Mouse (Mus musculus) neural tube, embryonic 13.5 days (tissue): Measurements from ENCODE around the gene Tap2. TPM values are rescaled to one million over a fixed set of nuclear protein-coding genes. Genes with fewer than 3 reads are reported as not detected.

Experiments
- ATAC-seq: fragments of 200-750 bp; cut with Nextera tagmentation; 2 replicates; pipeline ENCODE4 v1.8.0; 2017; ENCODE audit warnings: low read depth, mild to moderate bottlenecking, moderate TSS enrichment, moderate library complexity
- H3K27ac ChIP-seq: fragments of 300-500 bp; sonication (generic); replicated peaks from 2 replicates; pipeline ENCODE4 v1.5.1; 2015; ENCODE audit warnings: moderate library complexity, mild to moderate bottlenecking, inconsistent platforms
- H3K27me3 ChIP-seq: fragments of 300-500 bp; sonication (generic); 2 replicates; pipeline ENCODE4 v1.6.1; 2015; ENCODE audit warnings: mild to moderate bottlenecking, inconsistent platforms
- H3K36me3 ChIP-seq: fragments of 300-500 bp; sonication (generic); 2 replicates; pipeline ENCODE4 v1.6.1; 2015; ENCODE audit warnings: mild to moderate bottlenecking, inconsistent platforms
- H3K4me1 ChIP-seq: fragments of 300-500 bp; sonication (generic); replicated peaks from 2 replicates; pipeline ENCODE4 v1.6.1; 2015; ENCODE audit warnings: inconsistent platforms
- H3K4me2 ChIP-seq: fragments of 300-500 bp; sonication (generic); 2 replicates; pipeline ENCODE4 v1.6.1; 2015; ENCODE audit warnings: inconsistent platforms, mild to moderate bottlenecking, moderate library complexity
- H3K4me3 ChIP-seq: fragments of 300-500 bp; sonication (generic); 2 replicates; pipeline ENCODE4 v1.5.1; 2015; ENCODE audit warnings: mild to moderate bottlenecking, inconsistent platforms
- H3K9ac ChIP-seq: fragments of 300-500 bp; sonication (generic); 2 replicates; pipeline ENCODE4 v1.6.1; 2015; ENCODE audit warnings: moderate library complexity, mild to moderate bottlenecking, inconsistent platforms
- H3K9me3 ChIP-seq: fragments of 300-500 bp; sonication (generic); 2 replicates; pipeline ENCODE4 v1.6.1; 2016; ENCODE audit warnings: inconsistent platforms
- WGBS: fragments of 180-500 bp; shearing (Covaris S2); methylation state at CpG from one replicate; pipeline ENCODE4 v1.1.7; 2015; 5-methylcytosine and 5-hydroxymethylcytosine counted together
- polyA plus RNA-seq: library from polyadenylated mRNA; unstranded; fragments of >200 nt; fragmentation: Nextera tagmentation; extraction: Ambion mirVana; gene quantifications from 2 replicates; pipeline ENCODE4 v1.2.1, GENCODE M21; 2015

Tap2 gene
- polyA plus RNA-seq, 1 experiment from 2014 or later, result 1.5 TPM

- no peaks in the 10 kb centered on the region for H3K27me3 ChIP-seq
- no peak overlapping the region for H3K27ac ChIP-seq
- H3K4me1 ChIP-seq, result no peaks in the 10 kb centered on the region
- H3K4me3 ChIP-seq, result no peak overlapping the region
- 72% methylated on average over 10 of the region's 10 CpGs for WGBS
- H3K4me2 ChIP-seq, result no peak overlapping the region
- ATAC-seq, result no peak
- H3K9me3 ChIP-seq, result no peaks in the 10 kb centered on the region
- no peaks in the 10 kb centered on the region for H3K36me3 ChIP-seq
- H3K9ac ChIP-seq, result no peak overlapping the region
Observed at GRCm38 (mm10) chr17:34239601-34240041, 36.3 kb downstream of the Tap2 start.

- no peak for ATAC-seq
- Histone ChIP-seq H3K9me3 (no peaks in the 10 kb centered on the region), H3K4me3 (no peak overlapping the region), H3K36me3 (no peaks in the 10 kb centered on the region), H3K27ac (no peak overlapping the region), H3K9ac (no peak overlapping the region), H3K4me2 (no peak overlapping the region), H3K4me1 (no peaks in the 10 kb centered on the region), H3K27me3 (no peaks in the 10 kb centered on the region)
- 73% methylated on average over 3 of the region's 3 CpGs for WGBS
Observed at GRCm38 (mm10) chr17:34240366-34240765, 37.0 kb downstream of the Tap2 start.

DNA sequence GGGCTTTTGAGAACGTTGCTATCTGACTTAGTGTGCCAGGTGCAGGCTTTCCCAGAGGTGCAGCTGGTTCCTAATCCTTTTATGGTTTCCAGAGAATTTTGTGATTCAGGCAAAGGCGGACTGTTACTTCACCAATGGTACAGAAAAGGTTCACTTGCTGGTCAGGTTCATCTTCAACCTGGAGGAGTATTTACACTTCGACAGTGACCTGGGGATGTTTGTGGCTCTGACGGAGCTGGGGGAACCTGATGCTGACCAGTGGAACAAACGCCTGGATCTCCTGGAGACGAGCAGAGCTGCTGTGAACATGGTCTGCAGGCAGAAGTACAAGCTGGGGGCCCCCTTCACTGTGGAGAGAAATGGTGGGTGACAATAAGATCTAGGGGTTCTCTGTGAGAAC is 37.6 kb downstream of the Tap2 start:
- Histone ChIP-seq H3K9me3 (no peaks in the 10 kb centered on the region), H3K4me2 (no peak overlapping the region), H3K4me3 (no peak overlapping the region), H3K36me3 (no peaks in the 10 kb centered on the region), H3K9ac (no peak overlapping the region), H3K27ac (no peak overlapping the region), H3K27me3 (no peaks in the 10 kb centered on the region), H3K4me1 (no peaks in the 10 kb centered on the region)
- ATAC-seq, result no peak
- WGBS, result 77% methylated on average over 6 of the region's 6 CpGs

GRCm38 (mm10) chr17:34244656-34245055 is 41.3 kb downstream of the Tap2 start:
- peaks cover 5% of the 10 kb centered on the region; the same call in 1 of the 2 replicates for H3K27me3 ChIP-seq
- no peak overlapping the region for H3K4me3 ChIP-seq
- no peaks in the 10 kb centered on the region for H3K9me3 ChIP-seq
- no peak overlapping the region for H3K27ac ChIP-seq
- no peak for ATAC-seq
- H3K4me2 ChIP-seq, result no peak overlapping the region
- no peaks in the 10 kb centered on the region for H3K36me3 ChIP-seq
- H3K9ac ChIP-seq, result no peak overlapping the region
- no peaks in the 10 kb centered on the region for H3K4me1 ChIP-seq
- WGBS, result 75% methylated on average over 4 of the region's 4 CpGs

DNA sequence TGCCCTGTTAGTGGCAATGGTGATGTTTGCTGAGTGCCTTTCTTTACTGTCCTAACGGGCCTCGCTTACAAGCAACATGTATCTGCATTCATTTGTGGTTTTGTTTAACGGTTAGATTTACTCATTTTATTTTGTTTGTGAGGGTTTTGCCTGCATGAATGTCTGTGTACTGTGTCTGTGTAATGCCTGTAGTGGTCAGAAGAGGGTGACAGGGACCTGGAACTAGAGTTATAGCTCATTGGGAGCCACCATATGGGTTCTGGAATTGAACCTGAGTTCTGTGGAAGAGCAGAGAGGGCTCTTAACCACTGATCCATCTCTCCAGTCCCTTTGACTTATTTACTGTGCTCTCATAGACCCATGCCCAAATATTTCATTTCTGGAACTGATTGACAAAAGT is 43.7 kb downstream of the Tap2 start:
- WGBS, result 88% methylated on average over 3 of the region's 3 CpGs
- peaks cover 5% of the 10 kb centered on the region; the same call in 1 of the 2 replicates for H3K27me3 ChIP-seq
- H3K4me1 ChIP-seq, result no peaks in the 10 kb centered on the region
- no peak overlapping the region for H3K9ac ChIP-seq
- no peak overlapping the region for H3K4me2 ChIP-seq
- H3K9me3 ChIP-seq, result no peaks in the 10 kb centered on the region
- H3K36me3 ChIP-seq, result no peaks in the 10 kb centered on the region
- H3K27ac ChIP-seq, result no peak overlapping the region
- no peak for ATAC-seq
- no peak overlapping the region for H3K4me3 ChIP-seq

- H3K9ac ChIP-seq, result no peak overlapping the region
- no peak for ATAC-seq
- no peaks in the 10 kb centered on the region for H3K4me1 ChIP-seq
- H3K36me3 ChIP-seq, result no peaks in the 10 kb centered on the region
- 61% methylated on average over 2 of the region's 2 CpGs for WGBS
- peaks cover 5% of the 10 kb centered on the region; the same call in 1 of the 2 replicates for H3K27me3 ChIP-seq
- H3K4me3 ChIP-seq, result no peak overlapping the region
- H3K4me2 ChIP-seq, result no peak overlapping the region
- no peak overlapping the region for H3K27ac ChIP-seq
- no peaks in the 10 kb centered on the region for H3K9me3 ChIP-seq
Observed at GRCm38 (mm10) chr17:34248764-34249163, 45.4 kb downstream of the Tap2 start.

GRCm38 (mm10) chr17:34249361-34249760 is 46.0 kb downstream of the Tap2 start:
- H3K4me3 ChIP-seq, result no peak overlapping the region
- H3K9me3 ChIP-seq, result no peaks in the 10 kb centered on the region
- no peak overlapping the region for H3K9ac ChIP-seq
- no peaks in the 10 kb centered on the region for H3K36me3 ChIP-seq
- H3K4me1 ChIP-seq, result no peaks in the 10 kb centered on the region
- ATAC-seq, result no peak
- H3K27me3 ChIP-seq, result peaks cover 5% of the 10 kb centered on the region; the same call in 1 of the 2 replicates
- WGBS, result 48% methylated on average over 3 of the region's 3 CpGs
- H3K27ac ChIP-seq, result no peak overlapping the region
- no peak overlapping the region for H3K4me2 ChIP-seq

DNA sequence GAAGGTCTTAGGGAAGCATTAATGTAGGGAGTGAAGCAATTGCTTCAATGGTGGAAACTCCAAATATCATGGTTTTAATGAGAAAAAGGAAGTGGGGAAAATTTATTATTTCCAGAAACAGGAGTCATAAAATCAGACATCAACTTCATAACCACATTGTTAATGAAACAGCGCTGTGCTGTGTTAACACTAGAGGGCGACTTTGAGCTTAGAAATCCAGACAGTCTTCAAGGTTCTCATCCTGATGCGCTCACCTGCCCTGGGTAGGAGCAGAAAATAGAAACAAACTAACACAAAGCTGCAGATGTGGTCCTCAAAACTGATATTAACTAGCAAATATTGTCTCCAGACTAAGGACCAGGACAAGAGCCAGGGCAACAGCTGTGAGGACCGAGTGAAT is 46.6 kb downstream of the Tap2 start:
- Histone ChIP-seq H3K9me3 (no peaks in the 10 kb centered on the region), H3K4me1 (no peaks in the 10 kb centered on the region), H3K9ac (no peak overlapping the region), H3K36me3 (no peaks in the 10 kb centered on the region), H3K27me3 (peaks cover 5% of the 10 kb centered on the region), H3K4me3 (no peak overlapping the region), H3K27ac (no peak overlapping the region), H3K4me2 (no peak overlapping the region)
- WGBS, result 21% methylated on average over 4 of the region's 4 CpGs
- ATAC-seq, result no peak

DNA sequence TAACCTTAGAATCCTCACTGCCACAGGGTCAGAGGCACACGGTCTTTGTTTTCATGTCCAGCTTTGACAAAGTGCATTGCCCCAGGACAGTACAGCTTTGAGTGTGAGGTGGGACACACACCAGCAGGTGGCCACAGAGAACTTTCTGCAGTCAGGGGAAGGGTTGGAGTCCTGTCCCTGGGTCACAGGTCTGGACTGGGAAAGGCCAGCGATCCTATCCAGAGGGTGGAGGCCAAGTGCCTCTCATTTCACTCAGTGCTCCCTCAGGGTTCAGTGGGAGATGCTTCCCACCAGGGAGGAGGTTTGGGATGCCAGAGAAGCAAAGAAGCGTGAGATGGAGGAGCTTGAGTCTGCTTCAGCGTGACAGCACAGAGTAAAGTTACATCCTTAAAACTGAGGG is 48.3 kb downstream of the Tap2 start:
- ATAC-seq, result no peak
- Histone ChIP-seq H3K27ac (no peak overlapping the region), H3K4me3 (no peak overlapping the region), H3K36me3 (no peaks in the 10 kb centered on the region), H3K27me3 (peaks cover 5% of the 10 kb centered on the region), H3K4me2 (no peak overlapping the region), H3K9me3 (no peaks in the 10 kb centered on the region), H3K4me1 (no peaks in the 10 kb centered on the region), H3K9ac (no peak overlapping the region)
- 50% methylated on average over 4 of the region's 4 CpGs for WGBS

DNA sequence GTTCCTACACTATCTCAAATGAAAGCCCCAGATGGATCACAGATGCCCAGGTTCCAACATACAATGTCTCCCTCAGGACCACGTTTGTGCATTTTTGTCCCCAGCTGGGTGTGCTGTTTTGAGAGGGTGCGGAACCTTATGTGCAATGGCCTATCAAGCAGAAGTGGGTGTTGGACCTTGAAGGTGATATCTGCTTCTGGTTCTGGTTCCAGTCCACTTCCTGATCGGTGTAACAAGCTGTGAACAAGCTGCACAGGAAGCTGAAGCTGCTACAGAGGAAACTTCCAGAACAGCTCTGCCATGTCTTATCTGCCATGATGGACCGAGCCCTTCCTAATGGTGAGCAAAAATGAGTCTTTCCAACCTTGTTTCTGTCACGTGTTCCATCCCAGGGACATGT is 53.2 kb downstream of the Tap2 start:
- WGBS, result 79% methylated on average over 5 of the region's 5 CpGs
- Histone ChIP-seq H3K9me3 (no peaks in the 10 kb centered on the region), H3K9ac (no peak overlapping the region), H3K27ac (no peak overlapping the region), H3K36me3 (no peaks in the 10 kb centered on the region), H3K4me3 (no peak overlapping the region), H3K4me1 (no peaks in the 10 kb centered on the region), H3K27me3 (no peaks in the 10 kb centered on the region; the same call in 1 of the 2 replicates), H3K4me2 (no peak overlapping the region)
- no peak for ATAC-seq

DNA sequence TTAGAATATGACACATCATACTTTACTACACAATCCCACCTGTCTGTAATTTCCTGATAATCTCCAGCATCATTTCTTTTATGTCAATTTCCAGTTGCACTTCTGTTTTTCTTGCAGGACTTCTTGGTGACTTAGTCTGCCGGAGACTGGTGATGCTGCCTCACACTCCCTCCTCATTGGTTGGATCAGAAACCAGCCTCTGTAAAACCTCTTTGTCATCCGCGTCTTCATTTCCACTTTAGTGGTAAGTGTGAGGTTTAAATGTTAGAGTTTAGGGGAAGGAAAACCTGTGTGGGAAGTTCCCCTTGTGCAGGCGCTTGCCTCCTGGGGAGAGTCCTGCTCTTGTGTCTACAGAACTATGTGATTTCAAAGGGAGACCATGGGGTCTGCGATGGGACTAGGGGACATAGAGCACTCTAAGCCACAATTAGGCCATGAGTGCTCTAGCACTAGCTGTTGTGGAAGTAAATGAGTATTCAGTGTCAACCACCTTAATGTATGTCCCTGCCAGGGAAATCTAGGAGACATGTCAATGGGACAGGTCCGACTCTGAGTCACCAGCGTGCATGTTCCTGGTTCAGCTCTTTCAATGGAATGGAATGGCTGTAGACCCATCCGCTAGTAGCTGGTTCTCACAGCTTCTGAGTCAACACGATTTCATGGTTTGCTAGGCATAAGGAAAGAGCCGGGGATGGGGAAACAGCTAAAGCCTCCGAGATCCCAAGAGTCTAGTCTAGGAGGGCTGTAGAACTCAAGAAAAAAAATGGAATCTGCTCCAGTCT is 54.5 kb downstream of the Tap2 start, which contains the start of gene H2-Ab1:
Gene H2-Ab1 (plus strand): TSS at position 96 of the 782 bp plus-strand sequence.
- H3K4me1 ChIP-seq, result 0 out of 2 replicates have a peak, but pooled peaks cover 4% of the 10 kb centered on the region
- H3K9ac ChIP-seq, result no peak within 1 kb of the TSS
- H3K4me3 ChIP-seq, result no peak within 1 kb of the TSS
- H3K27me3 ChIP-seq, result peaks cover 9% of the 10 kb centered on the region; the same call in 1 of the 2 replicates
- no peaks in the 10 kb centered on the region for H3K9me3 ChIP-seq
- ATAC-seq, result no peak
- no peaks in the 10 kb centered on the region for H3K36me3 ChIP-seq
- 80% methylated on average over 11 of the region's 11 CpGs for WGBS
- no peak within 1 kb of the TSS for H3K27ac ChIP-seq
- H3K4me2 ChIP-seq, result no peak within 1 kb of the TSS

DNA sequence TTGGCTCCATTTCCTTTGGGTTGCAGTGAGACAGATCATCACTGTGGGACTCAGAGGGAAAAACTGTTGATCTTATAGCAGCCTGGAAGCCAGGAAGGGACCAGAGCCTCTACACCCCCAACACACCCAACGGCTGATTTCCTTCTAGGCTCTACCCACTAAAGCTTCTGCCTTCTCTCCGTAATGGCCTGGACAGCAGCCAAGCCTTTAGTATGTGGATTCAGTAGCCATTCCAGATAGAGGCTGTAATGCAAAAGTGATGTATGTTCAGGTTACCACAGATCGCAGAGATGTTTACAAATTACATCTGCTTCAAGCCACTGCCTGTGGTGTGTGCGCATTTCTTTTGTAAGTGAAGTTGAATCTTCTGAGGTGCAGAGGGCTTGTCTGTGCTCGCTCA is 57.2 kb downstream of the Tap2 start:
- ATAC-seq, result no peak
- Histone ChIP-seq H3K9me3 (no peaks in the 10 kb centered on the region), H3K4me3 (no peak overlapping the region), H3K9ac (no peak overlapping the region), H3K4me2 (no peak overlapping the region), H3K27ac (no peak overlapping the region), H3K27me3 (peaks cover 33% of the 10 kb centered on the region), H3K36me3 (no peaks in the 10 kb centered on the region), H3K4me1 (peaks cover 28% of the 10 kb centered on the region)
- 72% methylated on average over 5 of the region's 5 CpGs for WGBS

DNA sequence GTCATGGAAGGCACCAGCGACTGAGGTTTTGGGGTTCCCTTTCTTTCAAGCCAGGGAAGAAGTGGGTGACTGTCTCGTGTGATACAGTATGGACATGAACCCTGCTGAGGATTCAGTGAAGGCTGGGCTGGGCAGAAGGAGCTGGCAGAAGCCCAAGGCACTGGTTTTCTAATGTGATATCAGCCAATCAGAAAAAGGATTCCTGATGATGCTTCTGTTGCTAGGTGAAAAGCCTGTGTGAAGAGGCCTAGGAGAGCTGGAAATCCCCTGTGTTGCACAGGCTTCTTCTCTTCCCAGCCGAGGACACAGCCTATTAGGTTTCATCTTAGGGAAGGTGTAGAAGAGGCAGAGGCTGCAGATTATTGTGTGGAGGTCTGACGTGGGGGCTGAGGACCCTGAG is 58.2 kb downstream of the Tap2 start:
- Histone ChIP-seq H3K9ac (no peak overlapping the region), H3K4me2 (no peak overlapping the region), H3K27me3 (peaks cover 34% of the 10 kb centered on the region), H3K4me3 (no peak overlapping the region), H3K27ac (no peak overlapping the region), H3K36me3 (no peaks in the 10 kb centered on the region), H3K9me3 (no peaks in the 10 kb centered on the region), H3K4me1 (peaks cover 28% of the 10 kb centered on the region)
- ATAC-seq, result peak; percentile 49
- WGBS, result 23% methylated on average over 4 of the region's 4 CpGs
